Mouse (Mus musculus) forebrain, postnatal 0 days (tissue): ENCODE measurements around the gene Tia1. TPM values are rescaled to one million over a fixed set of nuclear protein-coding genes. Genes with fewer than 3 reads are reported as not detected.

Experiments used
- ATAC-seq: fragments of 200-750 bp; cut with Nextera tagmentation; 2 replicates; pipeline ENCODE4 v1.8.0; 2017; ENCODE audit warnings: mild to moderate bottlenecking, moderate library complexity
- DNase-seq: peaks from one replicate; pipeline ENCODE4 v3.0.0-alpha.2; 2015
- H3K27ac ChIP-seq: fragments of 300-500 bp; sonication (generic); 2 replicates; pipeline ENCODE4 v1.5.1; 2014; ENCODE audit warnings: low read depth, mild to moderate bottlenecking, antibody characterized with exemption, low read length, moderate library complexity, mixed read lengths
- H3K27me3 ChIP-seq: fragments of 300-500 bp; sonication (generic); 2 replicates; pipeline ENCODE4 v1.6.1; 2014; ENCODE audit warnings: mild to moderate bottlenecking, low read length, mixed read lengths; ENCODE audit not compliant: insufficient read depth
- H3K36me3 ChIP-seq: fragments of 300-500 bp; sonication (generic); 2 replicates; pipeline ENCODE4 v1.6.1; 2014; ENCODE audit warnings: mild to moderate bottlenecking, moderate library complexity; ENCODE audit not compliant: insufficient read depth
- H3K4me1 ChIP-seq: fragments of 300-500 bp; sonication (generic); 2 replicates; pipeline ENCODE4 v1.6.1; 2014; ENCODE audit warnings: antibody characterized with exemption; ENCODE audit not compliant: insufficient read depth
- H3K4me2 ChIP-seq: fragments of 300-500 bp; sonication (generic); 2 replicates; pipeline ENCODE4 v1.6.1; 2014; ENCODE audit warnings: low read depth, mild to moderate bottlenecking, moderate library complexity
- H3K4me3 ChIP-seq: fragments of 300-500 bp; sonication (generic); 2 replicates; pipeline ENCODE4 v1.5.1; 2014; ENCODE audit warnings: low read depth, low read length, mixed read lengths
- H3K9ac ChIP-seq: fragments of 300-500 bp; sonication (generic); 2 replicates; pipeline ENCODE4 v1.6.1; 2014; ENCODE audit warnings: mild to moderate bottlenecking
- H3K9me3 ChIP-seq: fragments of 300-500 bp; sonication (generic); 2 replicates; pipeline ENCODE4 v1.6.1; 2016; ENCODE audit warnings: low read length
- CTCF ChIP-seq: sonication (generic); IDR thresholded peaks from 2 replicates; pipeline ENCODE4 v1.5.1; 2016; ENCODE audit warnings: antibody characterized with exemption, control low read depth, low read depth
- WGBS: fragments of 180-500 bp; shearing (Covaris S2); extraction: QIAGEN DNeasy Blood & Tissue Kit; methylation state at CpG from one replicate; pipeline ENCODE4 v1.1.7; 2014; 5-methylcytosine and 5-hydroxymethylcytosine counted together
- polyA plus RNA-seq: library from polyadenylated mRNA; unstranded; fragments of >200 nt; fragmentation: Nextera tagmentation; extraction: Ambion mirVana; gene quantifications from 2 replicates; pipeline ENCODE4 v1.2.1, GENCODE M21; 2015
- total RNA-seq: library from RNA; depleted of rRNA; stranded (reverse); fragments of >200 nt; gene quantifications from 2 replicates; pipeline ENCODE4 v1.2.3, GENCODE M21; 2014

The Tia1 gene
- total and polyA plus RNA-seq, 2 experiments from 2014 or later, result 191 to 252 TPM

DNA sequence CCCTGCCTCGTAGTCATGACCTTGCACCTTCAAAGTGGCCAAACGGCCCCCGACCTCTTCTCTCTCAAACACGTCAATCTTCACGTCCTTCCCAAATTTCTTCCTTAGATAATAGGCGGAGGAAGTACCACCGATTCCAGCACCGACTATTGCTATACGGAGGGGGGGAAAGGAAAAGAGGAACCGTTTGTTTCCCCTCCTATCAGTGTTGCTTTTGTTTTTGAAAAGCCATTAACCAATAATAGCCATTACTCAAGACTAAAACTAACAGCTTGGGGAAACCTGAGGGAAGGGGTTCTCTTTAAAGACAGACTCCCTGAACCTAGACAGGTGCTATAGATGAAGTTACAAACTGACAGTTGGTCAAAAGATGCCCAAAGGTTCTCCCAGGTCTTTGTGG is 8.1 kb upstream of the Tia1 start:
- Histone ChIP-seq H3K4me3 (peak overlapping the region; percentile 85), H3K36me3 (peaks cover 19% of the 10 kb centered on the region), H3K9ac (peak overlapping the region; percentile 97), H3K27ac (peak overlapping the region; percentile 95), H3K9me3 (no peaks in the 10 kb centered on the region), H3K4me1 (peaks cover 13% of the 10 kb centered on the region), H3K27me3 (no peaks in the 10 kb centered on the region), H3K4me2 (peak overlapping the region; percentile 71)
- ATAC-seq, result no peak
- peak; percentile 29 for DNase-seq
- WGBS, result 16% methylated on average over 10 of the region's 10 CpGs
- TF ChIP-seq CTCF, result no peak

GRCm38 (mm10) chr6:86396581-86397256 is 7.3 kb upstream of the Tia1 start, which contains the start of gene Pcyox1:
Pcyox1 (minus strand) TSS chr6:86397154.
- 4% methylated on average over 51 of the region's 51 CpGs for WGBS
- DNase-seq (peak; percentile 92), ATAC-seq (peak; percentile 94)
- peaks cover 12% of the 10 kb centered on the region for H3K36me3 ChIP-seq
- peak within 1 kb of the TSS; percentile 95 for H3K27ac ChIP-seq
- H3K9me3 ChIP-seq, result no peaks in the 10 kb centered on the region
- H3K27me3 ChIP-seq, result no peaks in the 10 kb centered on the region
- H3K4me1 ChIP-seq, result peaks cover 13% of the 10 kb centered on the region
- H3K4me2 ChIP-seq, result peak within 1 kb of the TSS; percentile 71
- peak within 1 kb of the TSS; percentile 97 for H3K9ac ChIP-seq
- TF ChIP-seq CTCF, result no peak
- peak within 1 kb of the TSS; percentile 85 for H3K4me3 ChIP-seq

- Histone ChIP-seq H3K9ac (peak overlapping the region; percentile 97), H3K36me3 (peaks cover 5% of the 10 kb centered on the region; the same call in 1 of the 2 replicates), H3K27ac (peak overlapping the region; percentile 95), H3K27me3 (no peaks in the 10 kb centered on the region), H3K4me1 (peaks cover 13% of the 10 kb centered on the region), H3K4me2 (peak overlapping the region; percentile 71), H3K9me3 (no peaks in the 10 kb centered on the region), H3K4me3 (peak overlapping the region; percentile 85)
- no peak for TF ChIP-seq CTCF
- ATAC-seq (peak; percentile 60), DNase-seq (no peak)
- 3% methylated on average over 14 of the region's 14 CpGs for WGBS
Measured at GRCm38 (mm10) chr6:86397257-86397980, 6.6 kb upstream of the Tia1 start.

- no peaks in the 10 kb centered on the region for H3K36me3 ChIP-seq
- H3K4me2 ChIP-seq, result no peak overlapping the region
- no peak overlapping the region for H3K9ac ChIP-seq
- no peak overlapping the region for H3K4me3 ChIP-seq
- no peak for TF ChIP-seq CTCF
- 75% methylated on average over 2 of the region's 2 CpGs for WGBS
- H3K27me3 ChIP-seq, result no peaks in the 10 kb centered on the region
- peaks cover 13% of the 10 kb centered on the region for H3K4me1 ChIP-seq
- ATAC-seq (no peak), DNase-seq (no peak)
- no peaks in the 10 kb centered on the region for H3K9me3 ChIP-seq
- no peak overlapping the region for H3K27ac ChIP-seq
Measured at GRCm38 (mm10) chr6:86398986-86399385, 5.0 kb upstream of the Tia1 start.

- no peak overlapping the region for H3K4me2 ChIP-seq
- H3K4me3 ChIP-seq, result no peak overlapping the region
- no peaks in the 10 kb centered on the region for H3K27me3 ChIP-seq
- TF ChIP-seq CTCF, result no peak
- 91% methylated on average over 2 of the region's 2 CpGs for WGBS
- DNase-seq (no peak), ATAC-seq (no peak)
- H3K27ac ChIP-seq, result no peak overlapping the region
- H3K36me3 ChIP-seq, result no peaks in the 10 kb centered on the region
- H3K9ac ChIP-seq, result no peak overlapping the region
- peaks cover 10% of the 10 kb centered on the region for H3K4me1 ChIP-seq
- no peaks in the 10 kb centered on the region for H3K9me3 ChIP-seq
Measured at GRCm38 (mm10) chr6:86399995-86400394, 4.0 kb upstream of the Tia1 start.

- DNase-seq (peak; percentile 67), ATAC-seq (no peak)
- peak; percentile 64 for TF ChIP-seq CTCF
- H3K4me1 ChIP-seq, result peaks cover 6% of the 10 kb centered on the region; the same call in 1 of the 2 replicates
- no peak overlapping the region for H3K27ac ChIP-seq
- H3K36me3 ChIP-seq, result no peaks in the 10 kb centered on the region
- H3K9me3 ChIP-seq, result no peaks in the 10 kb centered on the region
- H3K4me3 ChIP-seq, result peak overlapping the region; percentile 3; the same call in 1 of the 2 replicates
- peak overlapping the region; percentile 28; the same call in 1 of the 2 replicates for H3K9ac ChIP-seq
- 4% methylated on average over 9 of the region's 9 CpGs for WGBS
- H3K4me2 ChIP-seq, result peak overlapping the region; percentile 24; the same call in 1 of the 2 replicates
- H3K27me3 ChIP-seq, result no peaks in the 10 kb centered on the region
Measured at GRCm38 (mm10) chr6:86400972-86401371, 3.0 kb upstream of the Tia1 start.
